8 mouse cellular contexts compared by ENCODE assay signal in the genomic region with DNA sequence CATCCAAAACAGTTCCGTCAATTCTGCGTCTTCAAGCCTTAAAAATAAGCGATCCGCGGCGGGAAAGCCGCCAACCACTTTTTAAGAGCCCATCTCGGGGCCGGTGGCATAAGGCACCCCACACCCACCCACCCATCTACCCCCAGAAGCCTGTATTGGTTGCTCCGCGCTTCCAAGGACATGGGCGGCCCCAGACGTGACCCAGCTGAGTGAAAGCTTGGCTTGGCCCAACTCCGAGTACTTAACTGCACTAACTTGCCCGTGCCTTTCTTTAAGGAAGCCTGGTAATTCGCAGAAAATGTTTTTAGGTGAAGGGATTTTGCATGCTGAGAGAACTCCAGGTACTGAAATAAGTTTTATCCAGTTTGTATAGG. TPM values are rescaled to one million over a fixed set of nuclear protein-coding genes. Genes with fewer than 3 reads are reported as not detected.
DNase-seq lines count a peak whose midpoint lies in the region; ATAC-seq and TF ChIP-seq lines count a peak whose summit lies in the region.

No protein-coding gene starts in this region.

- peak overlapping the region; percentile 18 for H3K27ac ChIP-seq in cerebellum, adult 2 months (ENCODE audit: insufficient read depth, low read length)
- H3K27ac ChIP-seq in spleen, adult 2 months (ENCODE audit: insufficient read depth, low read length), result peak overlapping the region; percentile 68
- H3K27ac ChIP-seq in liver, embryonic 12.5 days, result peak overlapping the region; percentile 87
- H3K27ac ChIP-seq in stomach, embryonic 16.5 days (ENCODE audit: low read length), result peak overlapping the region; percentile 95

- peak overlapping the region; percentile 85 for H3K4me2 ChIP-seq in liver, embryonic 12.5 days
- H3K4me2 ChIP-seq in stomach, embryonic 16.5 days (ENCODE audit: low read depth, low read length), result peak overlapping the region; percentile 95

- peaks cover 14% of the 10 kb centered on the region; the same call in 1 of the 2 replicates for H3K4me1 ChIP-seq in cerebellum, adult 2 months (ENCODE audit: control insufficient read depth, insufficient read depth, low read length)
- peaks cover 24% of the 10 kb centered on the region; the same call in 1 of the 2 replicates for H3K4me1 ChIP-seq in spleen, adult 2 months (ENCODE audit: control insufficient read depth, insufficient read depth, insufficient read length)
- peaks cover 61% of the 10 kb centered on the region for H3K4me1 ChIP-seq in liver, embryonic 12.5 days
- H3K4me1 ChIP-seq in stomach, embryonic 16.5 days (ENCODE audit: control insufficient read depth, insufficient read depth, low read length), result peaks cover 52% of the 10 kb centered on the region

- H3K9ac ChIP-seq in liver, embryonic 12.5 days, result peak overlapping the region; percentile 73
- H3K9ac ChIP-seq in stomach, embryonic 16.5 days (ENCODE audit: low read length), result peak overlapping the region; percentile 81

- ATAC-seq in cerebellum, adult (ENCODE audit: insufficient number of reproducible peaks, low FRiP score, low TSS enrichment), result no peak
- ATAC-seq in liver, embryonic 12.5 days, result peak; percentile 14
- ATAC-seq in stomach, embryonic 16.5 days (ENCODE audit: insufficient read depth, low FRiP score), result no peak

- no peaks in the 10 kb centered on the region for H3K9me3 ChIP-seq in liver, embryonic 12.5 days (replicated peaks)
- no peaks in the 10 kb centered on the region for H3K9me3 ChIP-seq in stomach, embryonic 16.5 days (replicated peaks; ENCODE audit: control insufficient read depth, low read length)

- peak overlapping the region; percentile 70 for H3K4me3 ChIP-seq in cerebellum, adult 2 months (replicated peaks; ENCODE audit: insufficient read depth, low read depth, low read length)
- peak overlapping the region; percentile 60 for H3K4me3 ChIP-seq in spleen, adult 2 months (ENCODE audit: extremely low read depth, insufficient read depth, insufficient read length)
- H3K4me3 ChIP-seq in liver, embryonic 12.5 days, result peak overlapping the region; percentile 95
- peak overlapping the region; percentile 55 for H3K4me3 ChIP-seq in stomach, embryonic 16.5 days (replicated peaks; ENCODE audit: low read length)

- H3K36me3 ChIP-seq in spleen, adult 2 months (ENCODE audit: control insufficient read depth, insufficient read depth, low read length), result no peaks in the 10 kb centered on the region
- peaks cover 8% of the 10 kb centered on the region; the same call in 1 of the 2 replicates for H3K36me3 ChIP-seq in liver, embryonic 12.5 days
- H3K36me3 ChIP-seq in stomach, embryonic 16.5 days (ENCODE audit: control insufficient read depth, insufficient read depth, low read length), result no peaks in the 10 kb centered on the region

- H3K27me3 ChIP-seq in cerebellum, adult 2 months (ENCODE audit: control insufficient read depth, insufficient read depth, low read length), result no peaks in the 10 kb centered on the region
- no peaks in the 10 kb centered on the region for H3K27me3 ChIP-seq in spleen, adult 2 months (ENCODE audit: control insufficient read depth, insufficient read depth, low read length)
- peaks cover 9% of the 10 kb centered on the region for H3K27me3 ChIP-seq in liver, embryonic 12.5 days (replicated peaks)
- no peaks in the 10 kb centered on the region for H3K27me3 ChIP-seq in stomach, embryonic 16.5 days (ENCODE audit: control insufficient read depth, insufficient read depth, low read length)

- no peak for TF ChIP-seq CTCF in cerebellum, adult 2 months (IDR thresholded peaks at IDR 0.05; ENCODE audit: borderline replicate concordance, insufficient read depth, low read depth, low read length)
- TF ChIP-seq CTCF in spleen, adult 2 months (IDR thresholded peaks at IDR 0.05; ENCODE audit: extremely low read depth, insufficient read depth, insufficient read length, insufficient replicate concordance), result no peak

- no peak for DNase-seq in cerebellum, adult 2 months
- DNase-seq in spleen, adult 2 months (ENCODE audit: low read depth in 1 of 2, low spot score in 2 of 2), result no peak
- DNase-seq in spleen, adult 18-20 months, result no peak
- DNase-seq in cerebellum, postnatal 36 days, result no peak
- no peak for DNase-seq in ovary, postnatal 36 days (ENCODE audit: low spot score)

- WGBS in cerebellum, adult 2 months, result 6% methylated on average over 16 of the region's 16 CpGs
- WGBS in spleen, adult 2 months, result 18% methylated on average over 16 of the region's 16 CpGs
- WGBS in liver, embryonic 12.5 days (ENCODE audit: insufficient replicate concordance), result 8% methylated on average over 16 of the region's 16 CpGs
- WGBS in stomach, embryonic 16.5 days, result 6% methylated on average over 16 of the region's 16 CpGs

- no peak for TF ChIP-seq POLR2A in cerebellum, adult 2 months (IDR thresholded peaks at IDR 0.05; ENCODE audit: borderline replicate concordance, insufficient read depth, low read length)
- no peak for TF ChIP-seq POLR2A in spleen, adult 2 months (IDR thresholded peaks at IDR 0.05; ENCODE audit: low read depth, low read length)

RNA-seq across cellular contexts. Expression of gene Smarcd2, which starts 0.5 kb away (rescaled TPM):
- polyA plus RNA-seq in cerebellum, adult 2 months (2012; rRNA removed), result 114 and 144 TPM in 2 replicates
- polyA plus RNA-seq in spleen, adult 2 months (2012; rRNA removed), result 120 and 146 TPM in 2 replicates
- polyA plus RNA-seq in liver, embryonic 12.5 days (2016; fragmentation: Nextera tagmentation; extraction: Ambion mirVana), result 52.4 and 55.2 TPM in 2 replicates
- 53.8 and 58.1 TPM in 2 replicates for polyA plus RNA-seq in stomach, embryonic 16.5 days (2015; fragmentation: Nextera tagmentation; extraction: Ambion mirVana)

RNA-seq across cellular contexts. Expression of gene Tcam1, which starts 3.2 kb away (rescaled TPM):
- 0.36 and 0.43 TPM in 2 replicates for polyA plus RNA-seq in cerebellum, adult 2 months (2012; rRNA removed)
- polyA plus RNA-seq in spleen, adult 2 months (2012; rRNA removed), result 0.11 and 0.14 TPM in 2 replicates
- 0.57 and 0.83 TPM in 2 replicates for polyA plus RNA-seq in liver, embryonic 12.5 days (2016; fragmentation: Nextera tagmentation; extraction: Ambion mirVana)
- polyA plus RNA-seq in stomach, embryonic 16.5 days (2015; fragmentation: Nextera tagmentation; extraction: Ambion mirVana), result 0.21 TPM in 2 replicates

RNA-seq across cellular contexts. Expression of gene Psmc5, which starts 17.3 kb away (rescaled TPM):
- polyA plus RNA-seq in cerebellum, adult 2 months (2012; rRNA removed), result 307 and 343 TPM in 2 replicates
- polyA plus RNA-seq in spleen, adult 2 months (2012; rRNA removed), result 18.6 and 18.9 TPM in 2 replicates
- 219 and 221 TPM in 2 replicates for polyA plus RNA-seq in liver, embryonic 12.5 days (2016; fragmentation: Nextera tagmentation; extraction: Ambion mirVana)
- 257 and 260 TPM in 2 replicates for polyA plus RNA-seq in stomach, embryonic 16.5 days (2015; fragmentation: Nextera tagmentation; extraction: Ambion mirVana)

RNA-seq across cellular contexts. Expression of gene Ftsj3, which starts 17.4 kb away (rescaled TPM):
- 21.3 and 22.8 TPM in 2 replicates for polyA plus RNA-seq in cerebellum, adult 2 months (2012; rRNA removed)
- polyA plus RNA-seq in spleen, adult 2 months (2012; rRNA removed), result 12.2 and 14.4 TPM in 2 replicates
- polyA plus RNA-seq in liver, embryonic 12.5 days (2016; fragmentation: Nextera tagmentation; extraction: Ambion mirVana), result 80.9 and 83.5 TPM in 2 replicates
- polyA plus RNA-seq in stomach, embryonic 16.5 days (2015; fragmentation: Nextera tagmentation; extraction: Ambion mirVana), result 46.4 and 50.9 TPM in 2 replicates

RNA-seq across cellular contexts. Expression of gene Gh, which starts 28.4 kb away (rescaled TPM):
- polyA plus RNA-seq in cerebellum, adult 2 months (2012; rRNA removed), result not detected in 2 replicates
- 4.7 and 5.4 TPM in 2 replicates for polyA plus RNA-seq in spleen, adult 2 months (2012; rRNA removed)
- not detected in 2 replicates for polyA plus RNA-seq in liver, embryonic 12.5 days (2016; fragmentation: Nextera tagmentation; extraction: Ambion mirVana)
- polyA plus RNA-seq in stomach, embryonic 16.5 days (2015; fragmentation: Nextera tagmentation; extraction: Ambion mirVana), result not detected in 2 replicates

Comparison
In these comparisons a context has a peak if more than half of its experiments do, and no peak if none do; other contexts are left out.
1. H3K27ac ChIP-seq: peak in every context shown above with its lines; median percentile 95 in stomach, embryonic 16.5 days; 87 in liver, embryonic 12.5 days; 68 in spleen, adult 2 months; 18 in cerebellum, adult 2 months.
2. RNA of gene Psmc5, which starts 17.3 kb away (polyA plus RNA-seq): 307 to 343 TPM in cerebellum, adult 2 months, 257 to 260 TPM in stomach, embryonic 16.5 days and 219 to 221 TPM in liver, embryonic 12.5 days; 18.6 to 18.9 TPM in spleen, adult 2 months; every median in the first group is over 10 times any median in the second.
3. Peak in every context shown above with its lines, with median percentiles within 50 percentile points of each other: H3K4me3 ChIP-seq.